Mouse (Mus musculus): ENCODE results near the gene Gm3776. TPM values are rescaled to one million over a fixed set of nuclear protein-coding genes. Genes with fewer than 3 reads are reported as not detected.
"Not testable (repeated sequence)": the region's sequence is repeated elsewhere in the genome, so short reads cannot be mapped to it uniquely, and the experiment has no call there.

Gm3776 gene
- polyA plus RNA-seq, 1 experiment: 0.19 TPM

DNA sequence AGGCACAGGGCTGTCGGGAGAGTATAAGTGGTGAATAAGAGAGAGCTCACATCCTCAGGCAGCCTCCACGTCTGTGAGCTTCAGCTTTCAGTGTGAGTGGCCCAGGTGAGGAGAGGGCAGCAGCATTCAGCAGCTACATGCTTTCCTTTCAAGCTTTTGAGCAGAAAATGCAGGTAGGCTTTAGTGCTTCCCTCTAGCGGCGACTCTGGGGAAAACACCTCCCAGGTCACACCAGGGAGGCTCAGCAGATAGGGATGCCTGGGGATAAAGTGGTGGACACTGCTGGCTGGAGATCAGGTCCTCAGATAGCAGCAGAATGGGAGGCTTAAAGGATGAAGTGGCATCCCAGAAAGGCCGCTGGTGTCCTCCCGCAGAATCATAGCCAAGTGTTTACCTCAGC, 39.2 kb downstream of the Gm3776 start:
- WGBS: 15% methylated on average over 6 of the region's 6 CpGs
- not testable (repeated sequence) for H3K36me3 ChIP-seq (ENCODE audit: control insufficient read depth, insufficient read depth, low read length); H3K4me3 ChIP-seq (ENCODE audit: control insufficient read depth, insufficient read depth, low read length); H3K4me1 ChIP-seq (replicated peaks; ENCODE audit: control insufficient read depth, insufficient read depth, low read length); H3K27ac ChIP-seq (ENCODE audit: control insufficient read depth, insufficient read depth, low read length); H3K27me3 ChIP-seq (ENCODE audit: control insufficient read depth, insufficient read depth, low read length)
- DNase-seq: peak; percentile 30
- peak; percentile 62; the same call in 1 of the 2 replicates for TF ChIP-seq CTCF (IDR thresholded peaks at IDR 0.05; ENCODE audit: borderline replicate concordance, control insufficient read depth, extremely low read depth, insufficient read depth, low read length, poor library complexity)

DNA sequence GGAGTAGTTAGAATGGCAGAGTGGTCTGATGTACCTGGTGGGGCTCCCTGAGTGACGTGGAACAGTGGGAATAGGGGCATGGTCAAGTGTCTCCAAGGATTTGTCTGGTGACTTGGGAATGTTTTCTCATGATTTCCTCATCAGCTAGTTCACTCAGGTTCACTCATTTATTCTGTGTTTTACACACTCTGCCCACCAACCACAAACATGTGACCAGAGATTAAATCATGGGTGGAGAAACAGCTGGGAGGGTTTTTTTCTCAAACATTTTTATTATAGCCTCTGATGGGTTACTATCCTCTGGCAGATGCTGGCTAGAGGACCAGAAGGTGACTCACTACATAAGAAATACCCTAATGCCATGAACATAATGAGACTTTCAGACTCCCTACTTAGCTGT, 41.3 kb downstream of the Gm3776 start:
- Histone ChIP-seq H3K36me3 (ENCODE audit: control insufficient read depth, insufficient read depth, low read length) (no peaks in the 10 kb centered on the region), H3K4me3 (ENCODE audit: control insufficient read depth, insufficient read depth, low read length) (no peak overlapping the region), H3K27me3 (ENCODE audit: control insufficient read depth, insufficient read depth, low read length) (no peaks in the 10 kb centered on the region), H3K27ac (ENCODE audit: control insufficient read depth, insufficient read depth, low read length) (no peak overlapping the region), H3K4me1 (replicated peaks; ENCODE audit: control insufficient read depth, insufficient read depth, low read length) (no peaks in the 10 kb centered on the region)
- no peak for DNase-seq
- TF ChIP-seq CTCF (IDR thresholded peaks at IDR 0.05; ENCODE audit: borderline replicate concordance, control insufficient read depth, extremely low read depth, insufficient read depth, low read length, poor library complexity) (no peak), POLR2A (IDR thresholded peaks at IDR 0.05; ENCODE audit: control insufficient read depth, extremely low read depth, insufficient read depth, low read length, poor library complexity) (no peak)
- WGBS: 91% methylated on average over 1 of the region's 1 CpGs

DNA sequence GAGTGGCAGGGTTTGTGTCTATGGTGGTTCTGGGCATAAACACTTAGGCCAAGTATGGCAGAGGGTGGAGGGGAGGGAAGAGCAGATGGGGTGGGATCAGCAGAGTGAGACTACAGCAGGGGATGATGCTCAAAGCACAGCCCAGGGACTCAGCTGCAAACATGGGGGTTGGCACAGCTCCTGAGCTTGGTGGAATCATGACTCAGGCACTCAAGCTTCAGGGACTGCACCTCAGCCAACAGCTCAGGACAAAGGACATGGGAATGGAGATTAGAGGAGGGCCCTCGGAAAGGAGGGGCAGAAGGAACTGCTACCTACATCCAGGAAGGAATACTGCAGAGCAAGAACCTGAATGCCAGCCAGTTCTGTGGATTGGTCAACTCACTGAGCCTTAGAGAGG, 42.2 kb downstream of the Gm3776 start:
- WGBS: 82% methylated on average over 1 of the region's 1 CpGs
- DNase-seq; H3K4me3 ChIP-seq (ENCODE audit: control insufficient read depth, insufficient read depth, low read length); H3K27me3 ChIP-seq (ENCODE audit: control insufficient read depth, insufficient read depth, low read length); H3K4me1 ChIP-seq (replicated peaks; ENCODE audit: control insufficient read depth, insufficient read depth, low read length); H3K27ac ChIP-seq (ENCODE audit: control insufficient read depth, insufficient read depth, low read length); H3K36me3 ChIP-seq (ENCODE audit: control insufficient read depth, insufficient read depth, low read length): not testable (repeated sequence)

- not testable (repeated sequence) for H3K4me1 ChIP-seq (replicated peaks; ENCODE audit: control insufficient read depth, insufficient read depth, low read length); H3K27ac ChIP-seq (ENCODE audit: control insufficient read depth, insufficient read depth, low read length); H3K4me3 ChIP-seq (ENCODE audit: control insufficient read depth, insufficient read depth, low read length); DNase-seq; H3K27me3 ChIP-seq (ENCODE audit: control insufficient read depth, insufficient read depth, low read length); H3K36me3 ChIP-seq (ENCODE audit: control insufficient read depth, insufficient read depth, low read length)
- WGBS: 76% methylated on average over 3 of the region's 3 CpGs
Measured at GRCm38 (mm10) chr9:78308122-78308521, 51.2 kb downstream of the Gm3776 start.

DNA sequence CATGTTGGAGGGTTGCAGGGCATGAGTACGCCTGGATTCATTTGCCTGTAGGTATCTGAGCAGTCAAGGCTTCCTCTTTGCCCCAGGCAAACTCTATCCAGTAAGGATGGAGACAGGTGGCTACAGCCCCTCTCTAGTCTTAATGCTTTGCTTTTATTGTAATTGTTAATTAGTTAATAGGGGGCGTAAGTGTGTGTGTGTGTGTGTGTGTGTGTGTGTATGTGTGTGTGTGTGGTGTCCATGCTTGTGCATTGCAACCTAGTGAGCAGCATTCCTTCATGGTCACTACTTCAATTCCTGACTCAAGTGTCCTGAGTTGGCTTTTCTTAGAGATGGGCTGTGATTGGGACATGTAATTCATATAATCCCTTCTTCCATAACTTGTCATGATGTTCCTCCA, 57.8 kb downstream of the Gm3776 start, which contains the start of gene Omt2a:
Gene Omt2a (minus strand): TSS at position 101 of the 400 bp plus-strand sequence.
- no peaks in the 10 kb centered on the region for H3K4me1 ChIP-seq (replicated peaks; ENCODE audit: control insufficient read depth, insufficient read depth, low read length)
- WGBS: 90% methylated on average over 2 of the region's 2 CpGs
- no peak within 1 kb of the TSS for H3K4me3 ChIP-seq (ENCODE audit: control insufficient read depth, insufficient read depth, low read length)
- no peak for DNase-seq
- no peak for TF ChIP-seq POLR2A (IDR thresholded peaks at IDR 0.05; ENCODE audit: control insufficient read depth, extremely low read depth, insufficient read depth, low read length, poor library complexity)
- TF ChIP-seq CTCF (IDR thresholded peaks at IDR 0.05; ENCODE audit: borderline replicate concordance, control insufficient read depth, extremely low read depth, insufficient read depth, low read length, poor library complexity): no peak
- no peaks in the 10 kb centered on the region for H3K27me3 ChIP-seq (ENCODE audit: control insufficient read depth, insufficient read depth, low read length)
- H3K27ac ChIP-seq (ENCODE audit: control insufficient read depth, insufficient read depth, low read length): no peak within 1 kb of the TSS
- no peaks in the 10 kb centered on the region for H3K36me3 ChIP-seq (ENCODE audit: control insufficient read depth, insufficient read depth, low read length)

Other genes starting within 250 kb of the Gm3776 start
- gene Gcm1, start 205.2 kb upstream of the Gm3776 start, polyA plus RNA-seq (2012; rRNA removed): 0.20 TPM in 1 of 2 replicates, not detected in the other
- 99.7 and 119 TPM in 2 replicates for gene Fbxo9, start 148.1 kb upstream of the Gm3776 start, polyA plus RNA-seq (2012; rRNA removed)
- gene Ick, start 147.9 kb upstream of the Gm3776 start, polyA plus RNA-seq (2012; rRNA removed): 14.5 and 16.5 TPM in 2 replicates
- gene Gsta4, start 74.4 kb upstream of the Gm3776 start, polyA plus RNA-seq (2012; rRNA removed): 5.6 and 7.9 TPM in 2 replicates
- gene Gsta1, start 26.5 kb upstream of the Gm3776 start, polyA plus RNA-seq (2012; rRNA removed): 0.64 and 0.82 TPM in 2 replicates
- gene Gm10639, start 32.8 kb downstream of the Gm3776 start, polyA plus RNA-seq (2012; rRNA removed): not detected in 2 replicates
- 0.36 TPM in 1 of 2 replicates, not detected in the other for gene Omt2a, start 57.7 kb downstream of the Gm3776 start, polyA plus RNA-seq (2012; rRNA removed)
- gene Omt2b, start 70.5 kb downstream of the Gm3776 start, polyA plus RNA-seq (2012; rRNA removed): 0.28 TPM in 1 of 2 replicates, not detected in the other
- gene Gsta2, start 98.7 kb downstream of the Gm3776 start, polyA plus RNA-seq (2012; rRNA removed): 1.4 and 2.1 TPM in 2 replicates
- gene Dppa5a, start 111.0 kb downstream of the Gm3776 start, polyA plus RNA-seq (2012; rRNA removed): 0.19 TPM in 1 of 2 replicates, not detected in the other
- 0.65 and 0.71 TPM in 2 replicates for gene Ooep, start 121.6 kb downstream of the Gm3776 start, polyA plus RNA-seq (2012; rRNA removed)
- 0.11 and 0.19 TPM in 2 replicates for gene Ddx43, start 138.6 kb downstream of the Gm3776 start, polyA plus RNA-seq (2012; rRNA removed)
- 1.5 and 1.8 TPM in 2 replicates for gene Cgas, start 186.1 kb downstream of the Gm3776 start, polyA plus RNA-seq (2012; rRNA removed)
- 22.5 and 24.3 TPM in 2 replicates for gene Mto1, start 191.1 kb downstream of the Gm3776 start, polyA plus RNA-seq (2012; rRNA removed)
- gene Gm17324, start 191.7 kb downstream of the Gm3776 start, polyA plus RNA-seq (2012; rRNA removed): 0.19 TPM in 1 of 2 replicates, not detected in the other
- 4,171 and 4,540 TPM in 2 replicates for gene Eef1a1, start 232.0 kb downstream of the Gm3776 start, polyA plus RNA-seq (2012; rRNA removed)

All from thymus, adult 2 months (tissue).